Mouse (Mus musculus) megakaryocyte progenitor cell, adult 5-6 weeks (primary cell): Measurements from ENCODE around the gene Fbxo46. TPM values are rescaled to one million over a fixed set of nuclear protein-coding genes. Genes with fewer than 3 reads are reported as not detected.

Experiments
- ATAC-seq: replicated peaks from 2 replicates; pipeline ENCODE4 v1.8.0; 2016; ENCODE audit warnings: mild to moderate bottlenecking, moderate TSS enrichment, inconsistent platforms; ENCODE audit not compliant: poor library complexity
- total RNA-seq, 2 experiments: library from RNA; stranded (forward) in 1 of 2; stranded (reverse) in 1 of 2; fragments of 157-497, 149-512 nt in 1 of 2; fragments of 200-1000 nt in 1 of 2; gene quantifications; 2 replicates each; pipeline versions ENCODE4 v1.2.3 to v1.2.4; 2015 to 2017

The Fbxo46 gene
- total RNA-seq, 2 experiments from 2014 or later = 2.0 to 5.0 TPM

GRCm38 (mm10) chr7:19092381-19093173 is 27.1 kb upstream of the Fbxo46 start:
- ATAC-seq = 0 out of 2 replicates have a peak, but pooled peaks have one; percentile 3

- peak; percentile 63 for ATAC-seq
Measured at GRCm38 (mm10) chr7:19093174-19093521, 26.5 kb upstream of the Fbxo46 start.

DNA sequence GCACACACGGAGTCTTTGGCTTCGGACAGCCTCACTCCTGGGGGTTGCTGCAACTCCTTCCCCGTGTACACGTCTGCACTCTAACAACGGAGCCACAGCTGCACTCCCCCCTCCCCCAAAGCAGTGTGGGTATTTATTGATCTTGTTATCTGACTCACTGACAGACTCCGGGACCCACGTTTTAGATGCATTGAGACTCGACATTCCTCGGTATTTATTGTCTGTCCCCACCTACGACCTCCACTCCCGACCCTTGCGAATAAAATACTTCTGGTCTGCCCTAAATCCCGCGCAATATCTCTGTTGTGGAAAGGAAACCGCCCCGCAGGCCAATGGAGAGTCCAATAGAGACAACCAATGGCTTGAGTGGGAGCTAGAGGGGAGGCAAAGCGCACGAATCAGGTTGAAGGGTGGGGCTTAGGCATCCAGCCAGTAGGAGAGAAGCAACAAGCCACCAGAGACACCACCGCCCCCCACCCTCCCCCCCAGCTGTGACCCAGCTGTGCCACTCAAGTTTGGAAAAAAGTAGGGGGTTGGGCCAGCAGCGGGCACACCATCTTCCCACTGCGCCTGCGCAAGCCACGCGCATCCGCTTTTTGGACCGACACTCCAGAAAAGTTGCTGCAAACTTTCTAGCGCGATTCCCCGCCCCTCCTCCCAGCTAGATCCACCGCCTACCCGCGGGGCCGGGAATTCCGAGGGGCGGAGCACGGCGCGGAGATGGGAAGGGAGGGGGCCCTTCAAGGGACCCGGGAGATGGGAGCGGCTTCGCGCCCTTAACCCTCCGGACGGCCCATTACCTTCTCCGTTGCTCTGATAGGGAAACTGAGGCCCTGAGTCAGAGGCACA is 25.9 kb upstream of the Fbxo46 start:
- ATAC-seq = peak; percentile 70

- ATAC-seq = 0 out of 2 replicates have a peak, but pooled peaks have one; percentile 12
Measured at GRCm38 (mm10) chr7:19094471-19094825, 25.2 kb upstream of the Fbxo46 start, which contains the start of gene Six5. Gene Six5 (plus strand): TSS chr7:19094594.

DNA sequence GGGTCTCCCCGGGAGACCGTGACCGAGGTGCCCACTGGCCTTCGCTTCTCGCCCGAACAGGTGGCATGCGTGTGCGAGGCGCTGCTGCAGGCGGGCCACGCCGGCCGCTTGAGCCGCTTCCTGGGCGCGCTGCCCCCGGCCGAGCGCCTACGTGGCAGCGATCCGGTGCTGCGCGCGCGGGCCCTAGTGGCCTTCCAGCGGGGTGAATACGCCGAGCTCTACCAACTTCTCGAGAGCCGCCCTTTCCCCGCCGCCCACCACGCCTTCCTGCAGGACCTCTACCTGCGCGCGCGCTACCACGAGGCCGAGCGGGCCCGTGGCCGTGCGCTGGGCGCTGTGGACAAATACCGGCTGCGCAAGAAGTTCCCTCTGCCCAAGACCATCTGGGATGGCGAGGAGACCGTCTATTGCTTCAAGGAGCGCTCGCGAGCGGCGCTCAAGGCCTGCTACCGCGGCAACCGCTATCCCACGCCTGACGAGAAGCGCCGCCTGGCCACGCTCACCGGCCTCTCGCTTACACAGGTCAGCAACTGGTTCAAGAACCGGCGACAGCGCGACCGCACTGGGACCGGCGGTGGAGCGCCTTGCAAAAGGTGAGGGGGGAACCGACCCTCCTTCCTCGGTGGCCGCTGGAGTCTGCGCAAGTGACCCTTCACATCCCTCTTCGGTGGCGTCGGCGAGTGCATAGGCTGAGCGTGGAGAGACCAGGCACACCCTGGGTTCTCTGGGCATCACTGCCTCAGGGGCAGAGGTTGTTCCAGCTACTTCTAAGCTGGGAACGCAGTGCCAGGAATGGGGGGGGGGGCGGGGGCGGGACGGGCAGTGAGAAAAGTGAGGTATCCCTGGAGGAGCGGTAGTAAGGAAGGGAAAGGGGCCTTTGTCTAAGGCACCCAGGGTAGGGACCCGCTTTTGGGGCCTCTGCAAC is 24.6 kb upstream of the Fbxo46 start:
- ATAC-seq = peak; percentile 20

DNA sequence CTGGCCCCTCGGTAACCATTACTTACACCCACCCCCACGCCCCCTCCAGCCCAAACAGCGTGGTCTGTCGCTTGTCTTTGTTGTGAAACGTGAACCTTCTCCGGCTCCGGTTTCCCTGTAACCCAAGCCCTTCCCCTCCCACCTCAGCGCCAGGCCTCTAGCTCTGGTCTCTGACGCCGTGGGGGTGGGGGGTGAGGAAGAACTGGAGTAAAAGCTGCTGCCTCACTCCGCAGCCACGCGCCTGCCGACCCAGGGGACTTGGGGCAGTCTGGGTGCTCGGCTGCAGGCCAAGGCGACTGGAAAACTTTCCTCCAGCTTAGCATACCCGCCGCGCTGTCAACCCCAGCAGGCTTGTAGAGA is 23.9 kb upstream of the Fbxo46 start:
- peak; percentile 19 for ATAC-seq

DNA sequence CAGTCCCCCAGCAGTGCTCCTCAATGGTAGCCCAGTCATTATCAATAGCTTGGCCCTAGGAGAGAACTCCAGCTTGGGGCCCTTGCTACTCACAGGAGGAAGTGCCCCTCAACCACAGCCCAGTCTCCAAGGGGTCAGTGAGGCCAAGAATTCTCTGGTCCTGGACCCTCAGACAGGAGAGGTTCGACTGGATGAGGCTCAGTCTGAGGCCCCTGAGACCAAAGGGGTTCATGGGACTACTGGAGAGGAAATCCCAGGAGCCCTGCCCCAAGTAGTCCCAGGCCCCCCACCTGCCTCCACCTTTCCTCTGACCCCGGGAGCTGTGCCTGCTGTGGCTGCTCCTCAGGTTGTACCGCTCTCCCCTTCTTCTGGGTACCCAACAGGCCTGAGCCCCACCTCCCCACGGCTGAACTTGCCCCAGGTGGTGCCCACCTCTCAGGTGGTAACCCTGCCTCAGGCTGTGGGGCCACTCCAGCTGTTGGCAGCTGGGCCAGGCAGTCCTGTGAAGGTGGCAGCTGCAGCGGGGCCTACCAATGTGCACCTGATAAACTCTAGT is 23.2 kb upstream of the Fbxo46 start:
- no peak for ATAC-seq

DNA sequence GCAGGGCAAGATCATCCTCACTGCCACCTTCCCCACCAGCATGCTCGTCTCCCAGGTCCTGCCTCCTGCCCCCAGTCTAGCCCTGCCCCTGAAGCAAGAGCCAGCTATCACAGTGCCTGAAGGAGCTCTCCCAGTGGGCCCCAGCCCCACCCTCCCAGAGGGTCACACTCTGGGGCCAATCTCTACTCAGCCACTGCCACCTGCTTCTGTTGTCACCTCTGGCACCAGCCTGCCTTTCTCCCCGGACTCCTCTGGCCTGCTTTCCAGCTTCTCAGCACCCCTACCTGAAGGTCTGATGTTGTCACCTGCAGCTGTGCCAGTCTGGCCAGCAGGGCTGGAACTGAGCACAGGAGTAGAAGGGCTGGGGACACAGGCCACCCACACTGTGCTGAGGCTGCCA is 22.4 kb upstream of the Fbxo46 start:
- no peak for ATAC-seq

GRCm38 (mm10) chr7:19097863-19098262 is 21.8 kb upstream of the Fbxo46 start:
- no peak for ATAC-seq

- ATAC-seq = no peak
Measured at GRCm38 (mm10) chr7:19098811-19099210, 20.8 kb upstream of the Fbxo46 start.

DNA sequence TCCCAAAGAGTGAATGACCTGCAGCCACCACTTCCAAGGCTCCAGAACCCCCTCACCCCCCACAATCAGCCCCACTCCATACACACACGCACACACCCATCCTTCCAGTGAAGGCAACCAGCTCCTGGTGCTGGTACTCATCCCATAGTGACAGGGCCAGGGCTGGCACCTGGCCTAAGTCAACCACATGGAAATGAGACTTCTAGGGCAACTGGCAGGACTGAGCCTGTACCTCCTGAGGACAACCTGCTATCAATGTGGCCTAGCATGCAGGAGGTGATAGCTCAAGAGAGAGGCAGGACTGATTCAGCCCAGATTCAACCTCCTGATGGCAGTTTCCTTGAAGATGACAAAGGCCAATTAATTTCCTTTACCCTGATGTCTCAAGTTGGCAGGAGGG is 19.4 kb upstream of the Fbxo46 start:
- ATAC-seq = no peak

DNA sequence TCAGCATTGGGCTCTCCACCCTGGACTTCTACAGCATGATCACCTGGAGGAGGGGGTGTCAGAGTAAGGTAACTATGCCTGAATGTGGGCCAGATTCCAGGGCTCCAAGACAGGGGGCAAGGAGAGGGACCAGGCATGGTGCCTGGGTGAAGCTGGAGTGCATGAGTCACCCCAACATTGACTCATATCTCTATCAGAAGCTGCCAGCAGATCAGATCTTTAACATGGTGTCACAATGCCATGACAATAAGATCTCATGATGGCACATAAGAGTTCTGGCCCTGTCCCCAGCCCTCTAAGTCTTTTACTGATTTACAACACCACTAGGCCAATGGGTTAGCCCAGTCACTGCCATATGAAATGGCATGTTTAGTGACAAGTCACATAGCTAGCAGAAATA is 15.9 kb upstream of the Fbxo46 start:
- ATAC-seq = no peak

DNA sequence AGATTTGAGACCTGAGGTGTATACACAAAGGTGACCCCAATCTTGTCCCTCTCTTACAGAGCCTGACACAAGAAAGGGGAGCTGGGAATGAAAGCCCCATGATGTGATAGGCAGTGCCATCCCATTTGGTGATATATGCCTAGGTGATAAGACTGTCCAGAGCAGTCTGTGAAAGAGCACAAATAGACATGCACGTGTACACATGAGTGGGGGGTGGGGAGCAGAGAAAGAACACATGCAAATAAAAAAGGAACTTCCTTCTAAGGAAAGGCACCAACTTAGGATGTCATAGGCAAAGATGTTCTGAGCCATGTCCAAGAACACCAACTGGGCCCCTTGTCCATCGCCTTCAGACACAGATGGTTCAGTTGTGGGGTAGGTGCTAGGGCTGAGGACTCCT is 15.2 kb upstream of the Fbxo46 start:
- no peak for ATAC-seq

GRCm38 (mm10) chr7:19107436-19107835 is 12.2 kb upstream of the Fbxo46 start:
- no peak for ATAC-seq

- ATAC-seq = no peak
Measured at GRCm38 (mm10) chr7:19109565-19109964, 10.1 kb upstream of the Fbxo46 start.

DNA sequence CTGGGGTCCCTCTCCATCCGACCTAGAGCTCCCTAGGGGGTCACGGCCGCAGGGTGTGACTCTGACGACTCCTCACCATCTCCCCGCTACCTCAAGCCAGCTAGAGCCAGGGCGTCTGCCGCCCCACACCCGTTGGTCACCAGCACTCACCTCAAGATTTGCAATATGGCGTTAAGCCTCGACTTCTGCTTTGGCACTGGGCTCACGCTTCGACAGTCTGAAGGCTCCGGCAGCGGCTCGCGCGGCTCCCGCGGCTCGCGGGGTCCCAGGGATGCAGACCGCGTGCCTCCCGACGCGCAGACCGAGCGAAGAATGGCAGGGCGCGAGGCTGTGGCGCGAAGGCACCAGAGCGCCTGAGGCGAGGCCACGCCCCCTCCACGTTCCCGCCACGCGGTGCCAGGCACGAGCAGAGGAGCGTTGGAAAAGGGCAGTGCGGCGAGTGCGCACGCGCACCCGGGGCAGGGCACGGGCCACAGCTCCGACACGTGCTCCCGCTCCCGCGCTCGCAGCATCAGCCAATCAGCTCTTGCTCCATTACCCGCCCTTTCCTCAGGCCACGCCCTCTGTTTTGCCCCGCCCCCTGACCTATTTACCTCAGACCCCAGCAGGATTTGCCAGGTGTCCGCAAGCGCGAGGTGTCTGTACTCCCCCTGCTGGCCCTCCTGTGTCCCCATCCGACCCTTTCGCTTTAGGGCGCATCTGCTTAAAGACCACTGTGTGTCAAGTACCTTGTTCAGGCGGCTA is 1.5 kb upstream of the Fbxo46 start, which contains the start of gene Gm4969:
Gm4969 (minus strand) TSS at position 341 of the 744 bp plus-strand sequence.
- peak; percentile 23 for ATAC-seq

DNA sequence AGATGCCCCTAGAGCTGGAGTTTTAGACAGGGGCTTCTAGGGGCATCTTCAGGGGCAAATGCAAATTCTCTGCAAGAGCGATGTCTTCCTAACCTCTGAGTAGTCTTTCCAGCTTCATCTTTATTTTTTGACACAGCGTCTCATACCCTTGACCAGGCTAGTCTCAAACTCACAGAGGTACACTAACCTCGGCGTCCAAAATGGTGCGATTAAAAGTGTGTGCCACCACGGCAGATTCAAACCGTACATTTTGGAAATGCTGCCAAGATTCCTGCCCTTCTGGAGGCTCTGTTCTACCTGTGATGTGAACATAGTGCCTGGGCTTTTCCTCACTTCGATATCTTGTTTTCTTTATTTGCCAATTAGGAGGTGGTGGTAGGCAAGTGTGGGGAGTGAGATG is 576 bp upstream of the Fbxo46 start:
- ATAC-seq = no peak

DNA sequence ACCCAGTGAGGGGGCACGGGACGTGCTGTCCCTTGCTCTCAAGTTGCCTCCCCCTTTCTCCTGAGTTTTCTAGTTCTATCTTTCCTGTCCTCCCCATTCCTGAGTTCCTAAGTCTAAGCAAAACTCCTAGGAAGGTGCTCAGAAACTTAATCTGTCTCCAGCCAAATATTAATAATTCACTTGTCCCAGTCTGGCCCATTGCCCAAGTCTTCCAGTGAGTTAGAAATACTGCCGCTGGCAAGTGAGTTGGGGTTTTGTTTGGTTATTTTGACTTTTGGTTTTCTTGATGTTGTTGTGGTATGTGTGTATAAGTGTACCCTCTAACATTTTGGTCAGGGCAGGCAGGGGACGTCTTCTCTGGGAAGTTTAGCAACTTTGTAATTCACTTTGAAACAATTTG is 2.0 kb downstream of the Fbxo46 start:
- ATAC-seq = no peak

DNA sequence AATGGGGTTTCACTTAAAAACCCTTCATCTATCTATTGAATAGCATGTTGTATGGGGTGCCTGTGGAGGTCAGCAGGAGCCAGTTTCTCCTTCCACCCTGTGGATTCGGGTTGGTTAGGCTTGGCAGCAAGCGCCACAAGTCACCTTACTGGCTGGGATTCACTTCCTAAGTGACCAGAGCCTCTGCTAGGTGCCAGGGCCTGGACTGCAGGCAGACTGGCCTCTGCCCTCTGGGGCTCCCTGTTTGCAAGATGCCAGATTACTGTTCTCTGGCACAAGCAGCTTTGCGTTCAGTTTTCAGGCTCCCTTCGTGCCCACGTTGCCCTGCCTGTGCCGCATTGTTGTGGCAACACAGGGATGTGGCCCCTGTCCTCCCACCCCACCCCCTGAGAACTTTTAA is 5.1 kb downstream of the Fbxo46 start:
- no peak for ATAC-seq

DNA sequence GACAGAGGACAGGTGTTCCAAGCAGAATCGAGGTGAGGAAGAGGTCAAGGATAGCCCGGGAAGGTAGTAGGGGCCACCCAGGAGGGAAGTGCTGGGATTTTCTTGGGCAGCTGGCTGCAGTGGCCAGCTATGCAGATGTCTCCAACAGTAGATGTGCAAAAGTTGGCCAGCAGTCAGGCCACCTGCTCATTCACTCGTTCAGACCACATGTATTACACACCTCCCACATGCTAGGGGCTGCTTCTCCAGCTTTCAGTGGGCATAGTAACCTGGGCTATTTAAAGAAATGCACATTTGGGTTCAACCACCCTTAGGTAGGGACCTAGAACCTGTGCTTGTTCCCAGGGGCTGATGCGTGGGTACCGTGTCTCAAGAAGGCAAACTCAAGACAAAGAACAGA is 8.1 kb downstream of the Fbxo46 start:
- no peak for ATAC-seq
